Mouse (Mus musculus): ENCODE measurements around the gene Jam2.
A peak's percentile ranks its signal among the peaks of the same experiment; 100 is the strongest.

The Jam2 gene

GRCm38 (mm10) chr16:84774761-84775231, 873 bp downstream of the Jam2 start:
- TF ChIP-seq GATA4 (IDR thresholded peaks at IDR 0.05; ENCODE audit: insufficient replicate concordance, low read length) = no peak

GRCm38 (mm10) chr16:84775356-84775755, 1.4 kb downstream of the Jam2 start:
- TF ChIP-seq GATA4 (IDR thresholded peaks at IDR 0.05; ENCODE audit: insufficient replicate concordance, low read length) = no peak

- TF ChIP-seq GATA4 (IDR thresholded peaks at IDR 0.05; ENCODE audit: insufficient replicate concordance, low read length) = no peak
Measured at GRCm38 (mm10) chr16:84776089-84776784, 2.3 kb downstream of the Jam2 start.

- TF ChIP-seq GATA4 (IDR thresholded peaks at IDR 0.05; ENCODE audit: insufficient replicate concordance, low read length) = no peak
Measured at GRCm38 (mm10) chr16:84778431-84778830, 4.5 kb downstream of the Jam2 start.

- TF ChIP-seq GATA4 (IDR thresholded peaks at IDR 0.05; ENCODE audit: insufficient replicate concordance, low read length) = no peak
Measured at GRCm38 (mm10) chr16:84778861-84779630, 5.1 kb downstream of the Jam2 start.

- no peak for TF ChIP-seq GATA4 (IDR thresholded peaks at IDR 0.05; ENCODE audit: insufficient replicate concordance, low read length)
Measured at GRCm38 (mm10) chr16:84779718-84780117, 5.8 kb downstream of the Jam2 start.

GRCm38 (mm10) chr16:84783279-84783678, 9.4 kb downstream of the Jam2 start:
- TF ChIP-seq GATA4 (IDR thresholded peaks at IDR 0.05; ENCODE audit: insufficient replicate concordance, low read length) = no peak

GRCm38 (mm10) chr16:84784966-84785365, 11.0 kb downstream of the Jam2 start:
- no peak for TF ChIP-seq GATA4 (IDR thresholded peaks at IDR 0.05; ENCODE audit: insufficient replicate concordance, low read length)

GRCm38 (mm10) chr16:84790595-84791165, 16.8 kb downstream of the Jam2 start:
- TF ChIP-seq GATA4 (IDR thresholded peaks at IDR 0.05; ENCODE audit: insufficient replicate concordance, low read length) = no peak

- no peak for TF ChIP-seq GATA4 (IDR thresholded peaks at IDR 0.05; ENCODE audit: insufficient replicate concordance, low read length)
Measured at GRCm38 (mm10) chr16:84793401-84793800, 19.5 kb downstream of the Jam2 start.

GRCm38 (mm10) chr16:84795337-84795736, 21.4 kb downstream of the Jam2 start:
- no peak for TF ChIP-seq GATA4 (IDR thresholded peaks at IDR 0.05; ENCODE audit: insufficient replicate concordance, low read length)

- TF ChIP-seq GATA4 (IDR thresholded peaks at IDR 0.05; ENCODE audit: insufficient replicate concordance, low read length) = peak; percentile 39; the same call in 1 of the 2 replicates
Measured at GRCm38 (mm10) chr16:84796678-84797077, 22.8 kb downstream of the Jam2 start.

- no peak for TF ChIP-seq GATA4 (IDR thresholded peaks at IDR 0.05; ENCODE audit: insufficient replicate concordance, low read length)
Measured at GRCm38 (mm10) chr16:84800038-84800437, 26.1 kb downstream of the Jam2 start.

- TF ChIP-seq GATA4 (IDR thresholded peaks at IDR 0.05; ENCODE audit: insufficient replicate concordance, low read length) = no peak
Measured at GRCm38 (mm10) chr16:84802217-84802616, 28.3 kb downstream of the Jam2 start.

GRCm38 (mm10) chr16:84804866-84805265, 30.9 kb downstream of the Jam2 start:
- TF ChIP-seq GATA4 (IDR thresholded peaks at IDR 0.05; ENCODE audit: insufficient replicate concordance, low read length) = peak; percentile 92

GRCm38 (mm10) chr16:84806175-84806574, 32.3 kb downstream of the Jam2 start:
- TF ChIP-seq GATA4 (IDR thresholded peaks at IDR 0.05; ENCODE audit: insufficient replicate concordance, low read length) = peak; percentile 77; the same call in 1 of the 2 replicates
